Mouse (Mus musculus): ENCODE results near the gene Rgl1. TPM values are rescaled to one million over a fixed set of nuclear protein-coding genes. Genes with fewer than 3 reads are reported as not detected.

The Rgl1 gene
- polyA plus RNA-seq, 1 experiment from 2014 or later = 23.0 TPM

DNA sequence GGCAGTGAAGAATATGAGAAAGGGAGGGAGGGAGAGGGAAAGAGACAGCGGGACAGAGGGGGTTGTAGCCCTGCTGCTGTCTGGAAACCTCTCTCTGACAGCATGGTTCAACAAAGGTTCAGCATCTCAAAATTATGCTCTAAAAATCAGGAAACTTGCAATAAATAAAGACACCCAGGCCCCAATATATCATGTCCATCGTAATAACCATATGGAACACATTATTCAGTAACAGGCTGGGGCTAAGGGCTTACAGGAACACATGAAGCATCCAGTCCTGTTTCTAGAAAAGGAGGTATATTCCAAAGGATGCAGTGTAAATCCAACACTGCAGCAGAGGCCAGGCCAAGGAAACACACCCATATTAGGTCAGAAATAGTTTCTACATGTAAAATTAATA, 215.6 kb downstream of the Rgl1 start:
- H3K36me3 ChIP-seq (ENCODE audit: control insufficient read depth, insufficient read depth, low read length) = peaks cover 7% of the 10 kb centered on the region; the same call in 1 of the 2 replicates

DNA sequence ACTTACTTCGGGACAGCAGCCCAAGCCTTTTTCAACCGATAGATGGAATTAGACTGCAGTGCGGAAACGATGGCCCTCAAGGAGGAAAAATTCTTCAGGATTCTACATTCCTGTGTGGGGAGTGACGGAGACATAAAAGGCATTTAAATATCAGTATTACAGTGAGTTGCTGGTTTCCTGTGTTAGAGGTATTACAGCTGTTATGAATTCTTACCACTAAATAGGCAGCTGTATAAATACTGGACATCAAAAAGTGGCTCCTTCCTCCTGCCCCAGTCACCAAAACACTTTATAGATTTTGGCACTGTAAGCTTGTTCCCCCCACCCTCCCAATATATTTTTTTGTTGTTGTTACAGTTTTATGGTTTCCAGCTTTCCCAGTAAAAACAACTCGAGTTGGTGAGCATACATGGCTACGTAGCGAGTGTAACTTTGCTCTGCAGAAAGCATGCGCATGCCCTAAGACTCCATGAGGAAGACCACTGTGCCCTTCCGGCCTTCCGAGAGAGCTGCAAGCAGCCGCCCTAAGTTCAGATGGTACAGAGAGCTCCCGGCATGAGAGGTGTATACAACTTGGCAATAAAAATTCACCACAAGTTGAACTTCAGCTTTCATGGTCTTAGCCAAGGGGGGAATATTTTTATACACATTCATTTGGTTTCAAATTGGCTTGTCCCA, 217.0 kb downstream of the Rgl1 start:
- DNase-seq (ENCODE audit: low spot score) (no peak), ATAC-seq (ENCODE audit: low FRiP score, low TSS enrichment) (no peak)
- TF ChIP-seq EP300 (optimal IDR thresholded peaks at IDR 0.05) = no peak
- no peak for TF ChIP-seq CTCF (IDR thresholded peaks at IDR 0.05; ENCODE audit: low read depth)
- Histone ChIP-seq H3K36me3 (ENCODE audit: control insufficient read depth, insufficient read depth, low read length) (peaks cover 7% of the 10 kb centered on the region; the same call in 1 of the 2 replicates), H3K9me3 (ENCODE audit: control insufficient read depth, low read length) (no peaks in the 10 kb centered on the region), H3K9ac (ENCODE audit: low read length) (no peak overlapping the region), H3K4me3 (ENCODE audit: low read depth, low read length) (no peak overlapping the region), H3K4me1 (replicated peaks; ENCODE audit: control insufficient read depth, insufficient read depth) (no peaks in the 10 kb centered on the region), H3K27me3 (ENCODE audit: control insufficient read depth, insufficient read depth, low read length) (no peaks in the 10 kb centered on the region), H3K4me2 (replicated peaks; ENCODE audit: low read depth) (no peak overlapping the region), H3K27ac (replicated peaks) (peak overlapping the region; percentile 49)
- WGBS = 61% methylated on average over 13 of the region's 13 CpGs

More for the DNA sequence above, 215.6 kb downstream of the Rgl1 start:
- H3K4me3 ChIP-seq (ENCODE audit: low read depth, low read length) = no peak overlapping the region
- H3K4me1 ChIP-seq (replicated peaks; ENCODE audit: control insufficient read depth, insufficient read depth) = peaks cover under 1% of the 10 kb centered on the region; the same call in 1 of the 2 replicates
- no peak for TF ChIP-seq CTCF (IDR thresholded peaks at IDR 0.05; ENCODE audit: low read depth)
- TF ChIP-seq EP300 (optimal IDR thresholded peaks at IDR 0.05) = no peak
- DNase-seq (ENCODE audit: low spot score) (no peak), ATAC-seq (ENCODE audit: low FRiP score, low TSS enrichment) (peak; percentile 79)
- H3K27ac ChIP-seq (replicated peaks) = peak overlapping the region; percentile 69
- H3K9me3 ChIP-seq (ENCODE audit: control insufficient read depth, low read length) = no peaks in the 10 kb centered on the region
- no peaks in the 10 kb centered on the region for H3K27me3 ChIP-seq (ENCODE audit: control insufficient read depth, insufficient read depth, low read length)
- no peak overlapping the region for H3K9ac ChIP-seq (ENCODE audit: low read length)
- no peak overlapping the region for H3K4me2 ChIP-seq (replicated peaks; ENCODE audit: low read depth)
- 57% methylated on average over 2 of the region's 2 CpGs for WGBS

DNA sequence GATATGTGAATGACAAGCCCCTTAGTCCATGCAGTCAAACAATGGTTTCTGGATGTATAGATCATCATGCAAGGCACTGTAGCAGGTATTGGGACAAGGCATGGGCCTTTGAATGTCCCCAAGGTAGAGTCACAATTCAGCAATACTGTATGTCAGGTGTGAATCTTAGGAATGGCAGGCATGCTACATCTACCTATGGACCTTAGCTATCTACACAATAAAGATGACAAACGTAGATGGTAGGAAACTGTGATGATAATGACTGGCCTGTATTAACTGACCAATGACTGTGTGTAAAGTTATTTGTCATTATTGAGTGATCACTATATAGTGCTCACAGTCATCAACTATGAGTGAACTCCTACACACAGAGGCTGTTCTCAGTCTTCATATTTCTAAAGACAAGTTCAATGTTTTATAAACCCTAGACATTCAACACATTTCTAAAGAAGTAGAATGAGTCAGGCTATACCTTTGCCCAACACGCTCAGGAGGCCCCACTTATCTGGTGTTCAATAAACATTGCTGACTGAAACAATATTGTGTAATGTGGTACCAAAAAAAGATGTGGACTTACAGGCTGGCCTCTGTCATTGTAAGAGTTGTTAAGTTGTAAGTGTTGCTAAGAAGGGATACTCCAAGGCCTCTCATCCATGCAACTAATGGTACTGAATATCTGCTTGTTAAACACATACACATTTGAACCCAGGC, 222.5 kb downstream of the Rgl1 start:
- 56% methylated on average over 2 of the region's 2 CpGs for WGBS
- Histone ChIP-seq H3K9me3 (ENCODE audit: control insufficient read depth, low read length) (no peaks in the 10 kb centered on the region), H3K9ac (ENCODE audit: low read length) (no peak overlapping the region), H3K4me1 (replicated peaks; ENCODE audit: control insufficient read depth, insufficient read depth) (no peaks in the 10 kb centered on the region), H3K4me2 (replicated peaks; ENCODE audit: low read depth) (no peak overlapping the region), H3K36me3 (ENCODE audit: control insufficient read depth, insufficient read depth, low read length) (peaks cover 5% of the 10 kb centered on the region), H3K27me3 (ENCODE audit: control insufficient read depth, insufficient read depth, low read length) (no peaks in the 10 kb centered on the region), H3K4me3 (ENCODE audit: low read depth, low read length) (no peak overlapping the region), H3K27ac (replicated peaks) (peak overlapping the region; percentile 35; the same call in 1 of the 2 replicates)
- DNase-seq (ENCODE audit: low spot score) = no peak
- TF ChIP-seq CTCF (IDR thresholded peaks at IDR 0.05; ENCODE audit: low read depth) = no peak
- TF ChIP-seq EP300 (optimal IDR thresholded peaks at IDR 0.05) = no peak
- peak; percentile 76 for ATAC-seq (ENCODE audit: low FRiP score, low TSS enrichment)

DNA sequence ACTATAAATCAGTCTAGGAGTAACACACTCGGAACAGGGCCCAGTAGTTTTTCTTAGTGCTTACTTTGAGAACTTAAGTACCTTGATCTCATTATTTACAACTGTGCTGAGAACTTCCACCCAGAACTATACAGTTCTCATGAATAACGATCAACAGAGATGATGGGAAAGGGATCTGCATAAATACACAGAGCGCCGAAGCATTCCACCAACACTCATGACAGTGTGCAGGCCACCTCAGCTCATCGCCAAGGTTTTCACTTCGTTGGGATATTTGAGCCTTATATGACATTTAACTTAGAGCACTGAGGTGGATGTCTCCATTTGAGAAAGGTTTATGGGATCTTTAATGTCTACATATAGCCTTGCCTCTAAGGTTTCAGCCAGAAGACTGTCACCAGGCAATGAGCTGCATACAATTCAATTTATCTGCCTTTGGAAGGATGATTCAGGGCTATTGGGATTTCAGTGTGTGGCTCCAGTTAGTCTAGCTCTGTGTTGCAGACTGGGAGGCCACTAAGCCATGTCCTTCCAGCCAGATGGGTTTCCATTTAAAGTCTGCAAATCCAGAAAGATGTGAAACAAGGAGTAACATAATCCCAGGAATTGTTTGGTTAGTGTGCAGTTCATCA, 223.3 kb downstream of the Rgl1 start:
- H3K9me3 ChIP-seq (ENCODE audit: control insufficient read depth, low read length) = no peaks in the 10 kb centered on the region
- no peaks in the 10 kb centered on the region for H3K27me3 ChIP-seq (ENCODE audit: control insufficient read depth, insufficient read depth, low read length)
- H3K36me3 ChIP-seq (ENCODE audit: control insufficient read depth, insufficient read depth, low read length) = peaks cover 2% of the 10 kb centered on the region; the same call in 1 of the 2 replicates
- H3K4me3 ChIP-seq (ENCODE audit: low read depth, low read length) = no peak overlapping the region
- peak; percentile 59; the same call in 1 of the 2 replicates for ATAC-seq (ENCODE audit: low FRiP score, low TSS enrichment)
- H3K27ac ChIP-seq (replicated peaks) = peak overlapping the region; percentile 35; the same call in 1 of the 2 replicates
- no peak overlapping the region for H3K9ac ChIP-seq (ENCODE audit: low read length)
- no peaks in the 10 kb centered on the region for H3K4me1 ChIP-seq (replicated peaks; ENCODE audit: control insufficient read depth, insufficient read depth)
- no peak for DNase-seq (ENCODE audit: low spot score)
- H3K4me2 ChIP-seq (replicated peaks; ENCODE audit: low read depth) = no peak overlapping the region
- TF ChIP-seq CTCF (IDR thresholded peaks at IDR 0.05; ENCODE audit: low read depth) (no peak), EP300 (optimal IDR thresholded peaks at IDR 0.05) (no peak)
- WGBS = 55% methylated on average over 6 of the region's 6 CpGs

DNA sequence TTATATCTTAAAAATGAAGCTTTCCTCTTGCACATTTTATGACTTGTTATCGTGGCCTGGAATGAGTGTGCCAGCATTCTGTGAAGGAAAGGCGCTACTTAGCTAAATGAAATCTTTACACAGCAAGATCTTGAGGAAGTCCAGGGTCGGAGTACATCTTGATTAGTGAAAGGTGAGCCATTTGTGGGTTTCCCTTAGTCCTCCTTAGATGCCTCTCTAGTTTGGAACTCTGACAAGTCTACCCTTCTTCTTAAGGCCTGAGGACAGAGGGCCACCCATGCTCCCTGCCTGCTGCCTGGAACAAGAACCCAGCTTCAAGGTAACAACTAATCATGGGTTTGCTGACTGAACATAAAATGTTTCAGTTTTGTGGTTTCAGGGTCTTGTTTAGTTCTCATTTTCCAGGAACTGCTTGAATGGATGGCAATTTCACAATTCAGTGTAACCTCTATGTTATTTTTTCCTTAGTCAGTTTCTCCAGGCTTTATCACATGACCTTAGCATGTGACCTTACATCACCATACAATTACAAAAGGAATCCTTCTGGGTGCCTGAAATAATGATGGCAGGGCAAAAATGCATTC, 225.8 kb downstream of the Rgl1 start:
- 85% methylated on average over 3 of the region's 3 CpGs for WGBS
- Histone ChIP-seq H3K4me2 (replicated peaks; ENCODE audit: low read depth) (no peak overlapping the region), H3K9ac (ENCODE audit: low read length) (no peak overlapping the region), H3K4me1 (replicated peaks; ENCODE audit: control insufficient read depth, insufficient read depth) (no peaks in the 10 kb centered on the region), H3K4me3 (ENCODE audit: low read depth, low read length) (no peak overlapping the region), H3K36me3 (ENCODE audit: control insufficient read depth, insufficient read depth, low read length) (peaks cover 6% of the 10 kb centered on the region; the same call in 1 of the 2 replicates), H3K9me3 (ENCODE audit: control insufficient read depth, low read length) (no peaks in the 10 kb centered on the region), H3K27ac (replicated peaks) (no peak overlapping the region), H3K27me3 (ENCODE audit: control insufficient read depth, insufficient read depth, low read length) (no peaks in the 10 kb centered on the region)
- TF ChIP-seq EP300 (optimal IDR thresholded peaks at IDR 0.05) (no peak), CTCF (IDR thresholded peaks at IDR 0.05; ENCODE audit: low read depth) (no peak)
- no peak for ATAC-seq (ENCODE audit: low FRiP score, low TSS enrichment)
- DNase-seq (ENCODE audit: low spot score) = no peak

Data from stomach, postnatal 0 days (tissue).